Mouse (Mus musculus) thymus, postnatal 10 days (tissue): ENCODE measurements around the gene Ap4s1.

Experiments used
- DNase-seq, 2 experiments: peaks; one replicate each; pipeline ENCODE4 v3.0.0; 2021; ENCODE audit warnings: low spot score in 2 of 2

Ap4s1 gene

GRCm38 (mm10) chr12:51703859-51704258 is 13.0 kb downstream of the Ap4s1 start:
- no peak for DNase-seq

- DNase-seq: no peak
Observed at GRCm38 (mm10) chr12:51704572-51704971, 13.7 kb downstream of the Ap4s1 start.

GRCm38 (mm10) chr12:51705778-51706177 is 14.9 kb downstream of the Ap4s1 start:
- no peak for DNase-seq

GRCm38 (mm10) chr12:51706673-51707235 is 15.9 kb downstream of the Ap4s1 start:
- DNase-seq: no peak

GRCm38 (mm10) chr12:51708941-51709686 is 18.3 kb downstream of the Ap4s1 start:
- no peak for DNase-seq

GRCm38 (mm10) chr12:51709741-51710140 is 18.9 kb downstream of the Ap4s1 start:
- no peak for DNase-seq

GRCm38 (mm10) chr12:51710154-51710553 is 19.3 kb downstream of the Ap4s1 start:
- DNase-seq: no peak

- no peak for DNase-seq
Observed at GRCm38 (mm10) chr12:51712685-51713084, 21.9 kb downstream of the Ap4s1 start.

GRCm38 (mm10) chr12:51718617-51719016 is 27.8 kb downstream of the Ap4s1 start:
- no peak for DNase-seq

- no peak for DNase-seq
Observed at GRCm38 (mm10) chr12:51721836-51722235, 31.0 kb downstream of the Ap4s1 start.

GRCm38 (mm10) chr12:51729058-51729457 is 38.2 kb downstream of the Ap4s1 start:
- no peak for DNase-seq

GRCm38 (mm10) chr12:51729827-51730226 is 39.0 kb downstream of the Ap4s1 start:
- DNase-seq: no peak

- DNase-seq: no peak
Observed at GRCm38 (mm10) chr12:51734605-51735211, 43.9 kb downstream of the Ap4s1 start.

GRCm38 (mm10) chr12:51735840-51736271 is 45.0 kb downstream of the Ap4s1 start:
- no peak for DNase-seq

- DNase-seq: no peak
Observed at GRCm38 (mm10) chr12:51736381-51736780, 45.5 kb downstream of the Ap4s1 start.

GRCm38 (mm10) chr12:51736807-51737206 is 46.0 kb downstream of the Ap4s1 start:
- no peak for DNase-seq

- peak; percentile 12 to 54 for DNase-seq
Observed at GRCm38 (mm10) chr12:51741690-51742089, 50.9 kb downstream of the Ap4s1 start.

GRCm38 (mm10) chr12:51744957-51745356 is 54.1 kb downstream of the Ap4s1 start:
- no peak for DNase-seq

- DNase-seq: no peak
Observed at GRCm38 (mm10) chr12:51747348-51747747, 56.5 kb downstream of the Ap4s1 start.

- DNase-seq: no peak
Observed at GRCm38 (mm10) chr12:51755938-51756598, 65.2 kb downstream of the Ap4s1 start.

- no peak for DNase-seq
Observed at GRCm38 (mm10) chr12:51756599-51756961, 65.7 kb downstream of the Ap4s1 start.

GRCm38 (mm10) chr12:51759374-51759773 is 68.5 kb downstream of the Ap4s1 start:
- DNase-seq: no peak

- no peak for DNase-seq
Observed at GRCm38 (mm10) chr12:51767454-51767853, 76.6 kb downstream of the Ap4s1 start.
